Mouse (Mus musculus) ES-Bruce4 (cell line): ENCODE data around the gene Nin.

Source experiments
- CTCF ChIP-seq: IDR thresholded peaks from one replicate; pipeline ENCODE4 v1.8.1; 2011; ENCODE audit warnings: low read depth, low read length
- EP300 ChIP-seq: IDR thresholded peaks from 2 replicates; pipeline ENCODE4 v1.6.1; 2011; ENCODE audit warnings: low read depth, low read length; ENCODE audit not compliant: insufficient read depth
- POLR2A ChIP-seq: IDR thresholded peaks from one replicate; pipeline ENCODE4 v1.8.1; 2011; ENCODE audit warnings: low read length; ENCODE audit not compliant: insufficient read depth

DNA sequence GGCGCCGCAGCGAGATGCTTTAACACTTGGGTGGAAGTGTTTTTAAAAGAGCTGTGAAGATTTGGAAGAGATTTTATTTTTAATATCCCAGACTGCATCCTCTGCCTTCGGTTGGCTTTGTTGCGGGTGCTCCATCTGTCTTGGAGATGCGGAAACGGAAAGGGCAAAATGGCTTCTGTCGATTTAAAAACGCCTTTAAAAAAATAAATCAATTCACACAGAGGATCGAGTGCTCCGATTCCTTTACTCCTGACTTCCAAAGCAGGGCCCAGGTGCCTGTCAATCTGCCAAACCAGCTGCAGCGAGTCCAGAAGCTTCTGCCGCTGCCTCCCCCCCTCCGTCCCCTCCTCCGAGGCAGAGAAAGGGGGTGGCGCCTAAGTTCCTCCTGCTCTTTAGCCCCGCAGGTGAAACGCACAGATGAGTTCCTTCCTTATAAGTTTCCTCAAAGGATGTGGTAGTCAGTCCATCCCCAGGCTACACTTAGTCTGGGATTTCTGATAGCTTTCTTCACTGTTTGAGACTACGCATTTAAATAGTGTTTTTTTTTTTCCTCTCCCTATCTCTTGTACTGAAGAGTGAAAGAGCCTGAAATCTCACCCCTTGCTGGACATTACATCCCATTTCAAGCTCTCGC is 17.6 kb upstream of the Nin start:
- no peak for TF ChIP-seq CTCF
- TF ChIP-seq EP300 = no peak
- no peak for TF ChIP-seq POLR2A
